Mouse (Mus musculus) embryonic facial prominence, embryonic 15.5 days (tissue): ENCODE results near the gene Ankrd1. TPM values are rescaled to one million over a fixed set of nuclear protein-coding genes. Genes with fewer than 3 reads are reported as not detected.

Experiments
- polyA plus RNA-seq: library from polyadenylated mRNA; unstranded; fragments of >200 nt; fragmentation: Nextera tagmentation; extraction: Ambion mirVana; gene quantifications from 2 replicates; pipeline ENCODE4 v1.2.1, GENCODE M21; 2015

The Ankrd1 gene
- polyA plus RNA-seq, 1 experiment from 2014 or later: 5.0 TPM

Other genes starting within 250 kb of the Ankrd1 start
- gene Htr7, start 62.6 kb downstream of the Ankrd1 start, polyA plus RNA-seq: 0.58 and 0.60 TPM in 2 replicates
- gene Rpp30, start 36.4 kb downstream of the Ankrd1 start, polyA plus RNA-seq: 59.5 and 62.2 TPM in 2 replicates
- 8.3 and 10.2 TPM in 2 replicates for gene Pcgf5, start 228.2 kb upstream of the Ankrd1 start, polyA plus RNA-seq